Mouse (Mus musculus): ENCODE data around the gene Gucy1b1. TPM values are rescaled to one million over a fixed set of nuclear protein-coding genes. Genes with fewer than 3 reads are reported as not detected.

Gene Gucy1b1
- 47.4 and 48.7 TPM in 2 replicates for polyA plus RNA-seq (2015; fragmentation: Nextera tagmentation; extraction: Ambion mirVana)

DNA sequence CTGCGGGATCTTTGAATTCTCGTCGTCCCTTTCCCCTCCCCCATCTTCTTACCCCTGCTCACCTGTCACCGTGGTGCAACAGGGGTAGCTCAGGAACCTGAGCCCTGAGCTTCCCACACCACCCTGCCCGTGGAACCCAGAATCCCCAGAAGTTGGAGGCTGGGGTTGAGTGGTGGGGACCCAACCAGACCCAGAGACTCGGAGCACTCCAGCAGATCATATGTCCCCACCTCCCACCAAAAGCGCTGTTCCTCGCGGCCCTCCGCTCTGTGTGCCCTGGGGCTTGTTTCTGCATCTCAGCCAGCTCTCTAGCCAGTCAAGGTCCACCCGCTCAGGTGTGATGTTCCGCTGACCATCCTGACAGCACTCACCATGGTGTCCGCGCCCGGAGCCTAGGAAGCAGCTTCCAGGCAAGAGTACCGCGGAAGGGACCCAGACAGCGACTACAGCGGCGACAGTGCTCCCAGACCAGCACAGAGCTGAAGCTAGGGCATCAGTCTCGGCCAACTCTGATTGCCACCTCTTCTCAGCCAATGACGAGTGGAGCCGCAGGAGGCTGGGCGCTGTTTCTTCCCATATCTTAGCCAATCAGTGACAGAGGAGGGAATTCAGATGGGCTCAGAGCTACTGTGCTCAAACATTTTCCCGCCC, at the start of gene Gucy1b1:
Gene Gucy1b1, minus strand, starts transcription at position 489 of the 651 bp plus-strand sequence.
- H3K9me3 ChIP-seq (replicated peaks; ENCODE audit: control insufficient read depth, low read length), result no peaks in the 10 kb centered on the region
- WGBS, result 1% methylated on average over 25 of the region's 25 CpGs
- peak within 1 kb of the TSS; percentile 81 for H3K27ac ChIP-seq (ENCODE audit: low read length)
- peak within 1 kb of the TSS; percentile 93 for H3K4me2 ChIP-seq (ENCODE audit: low read depth, low read length)
- H3K9ac ChIP-seq (ENCODE audit: low read length), result peak within 1 kb of the TSS; percentile 79
- no peaks in the 10 kb centered on the region for H3K36me3 ChIP-seq (ENCODE audit: control insufficient read depth, insufficient read depth)
- no peaks in the 10 kb centered on the region for H3K27me3 ChIP-seq (ENCODE audit: control insufficient read depth, insufficient read depth, low read length)
- peaks cover 12% of the 10 kb centered on the region for H3K4me1 ChIP-seq (ENCODE audit: control insufficient read depth, insufficient read depth, low read length)
- peak within 1 kb of the TSS; percentile 62 for H3K4me3 ChIP-seq (ENCODE audit: low read length)
- peak; percentile 94 for ATAC-seq (replicated peaks; ENCODE audit: extremely low read depth, insufficient read depth, low FRiP score)

DNA sequence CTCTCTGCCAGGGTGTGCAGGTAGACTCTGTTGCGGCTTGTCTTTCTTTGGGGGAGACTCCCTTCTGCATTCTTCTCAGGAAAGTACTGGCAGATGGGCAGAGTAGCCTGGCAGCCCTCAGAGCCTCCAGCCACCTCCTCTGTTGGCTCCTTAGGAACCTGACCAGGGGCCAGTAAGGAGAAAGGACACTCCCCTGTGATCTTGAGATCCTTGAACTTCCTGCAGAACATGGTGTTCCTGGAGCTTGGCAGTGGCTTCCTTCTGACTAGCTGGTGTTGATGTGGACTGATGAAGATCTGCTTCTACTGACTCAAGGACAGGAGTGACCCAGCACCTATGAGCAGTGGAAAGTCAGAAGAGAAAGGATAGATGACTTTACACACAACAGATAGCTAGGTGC, 44.4 kb upstream of the Gucy1b1 start:
- Histone ChIP-seq H3K4me2 (ENCODE audit: low read depth, low read length) (no peak overlapping the region), H3K9me3 (replicated peaks; ENCODE audit: control insufficient read depth, low read length) (no peaks in the 10 kb centered on the region; the same call in 1 of the 2 replicates), H3K9ac (ENCODE audit: low read length) (no peak overlapping the region), H3K27me3 (ENCODE audit: control insufficient read depth, insufficient read depth, low read length) (no peaks in the 10 kb centered on the region), H3K4me1 (ENCODE audit: control insufficient read depth, insufficient read depth, low read length) (no peaks in the 10 kb centered on the region), H3K4me3 (ENCODE audit: low read length) (no peak overlapping the region), H3K36me3 (ENCODE audit: control insufficient read depth, insufficient read depth) (no peaks in the 10 kb centered on the region), H3K27ac (ENCODE audit: low read length) (no peak overlapping the region)
- WGBS, result 81% methylated on average over 1 of the region's 1 CpGs
- ATAC-seq (replicated peaks; ENCODE audit: extremely low read depth, insufficient read depth, low FRiP score), result no peak

DNA sequence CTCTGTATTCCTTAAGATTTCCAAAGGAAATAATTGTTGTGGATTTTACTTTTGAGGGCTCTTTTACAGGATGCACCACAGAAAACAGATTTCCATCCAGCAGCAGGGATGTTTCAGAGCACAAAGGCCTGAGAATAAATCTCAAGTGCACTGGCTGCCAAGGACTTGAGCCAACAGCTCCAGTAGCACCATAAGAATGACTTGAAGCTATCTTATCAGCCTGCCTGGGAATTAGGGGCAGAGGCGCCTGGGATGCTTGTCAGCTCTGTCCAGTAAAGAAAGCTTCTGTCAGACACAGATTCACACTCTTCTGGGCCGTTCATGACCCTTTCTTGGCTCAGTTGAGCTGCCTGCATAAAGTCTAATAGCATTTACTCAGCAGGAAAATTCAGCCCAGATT, 38.0 kb upstream of the Gucy1b1 start:
- Histone ChIP-seq H3K36me3 (ENCODE audit: control insufficient read depth, insufficient read depth) (0 out of 2 replicates have a peak, but pooled peaks cover 5% of the 10 kb centered on the region), H3K4me3 (ENCODE audit: low read length) (no peak overlapping the region), H3K9me3 (replicated peaks; ENCODE audit: control insufficient read depth, low read length) (no peaks in the 10 kb centered on the region), H3K4me2 (ENCODE audit: low read depth, low read length) (peak overlapping the region; percentile 8; the same call in 1 of the 2 replicates), H3K9ac (ENCODE audit: low read length) (no peak overlapping the region), H3K27ac (ENCODE audit: low read length) (peak overlapping the region; percentile 88), H3K4me1 (ENCODE audit: control insufficient read depth, insufficient read depth, low read length) (peaks cover 12% of the 10 kb centered on the region), H3K27me3 (ENCODE audit: control insufficient read depth, insufficient read depth, low read length) (no peaks in the 10 kb centered on the region)
- WGBS, result 16% methylated on average over 2 of the region's 2 CpGs
- ATAC-seq (replicated peaks; ENCODE audit: extremely low read depth, insufficient read depth, low FRiP score), result peak; percentile 88

DNA sequence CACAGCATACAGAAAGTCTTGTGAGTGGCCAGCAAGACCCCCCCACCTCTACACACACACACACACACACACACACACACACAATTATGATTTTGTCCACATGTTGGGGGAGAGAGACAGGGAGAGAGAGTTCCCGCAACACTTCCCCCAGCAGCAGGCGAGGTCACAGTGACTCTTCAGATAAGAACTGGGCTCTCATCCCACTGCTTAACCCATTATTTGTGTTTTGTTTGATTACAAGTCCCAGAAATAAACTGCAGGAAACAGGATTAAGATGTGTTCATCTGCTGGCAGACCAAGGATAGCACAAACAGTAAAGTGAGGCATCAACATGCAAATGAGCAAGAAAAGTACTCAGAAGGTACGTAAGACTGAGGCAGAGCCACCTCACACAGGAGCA, 37.5 kb upstream of the Gucy1b1 start:
- no peaks in the 10 kb centered on the region for H3K9me3 ChIP-seq (replicated peaks; ENCODE audit: control insufficient read depth, low read length)
- 0 out of 2 replicates have a peak, but pooled peaks cover 5% of the 10 kb centered on the region for H3K36me3 ChIP-seq (ENCODE audit: control insufficient read depth, insufficient read depth)
- H3K4me1 ChIP-seq (ENCODE audit: control insufficient read depth, insufficient read depth, low read length), result peaks cover 12% of the 10 kb centered on the region
- no peaks in the 10 kb centered on the region for H3K27me3 ChIP-seq (ENCODE audit: control insufficient read depth, insufficient read depth, low read length)
- H3K4me3 ChIP-seq (ENCODE audit: low read length), result no peak overlapping the region
- no peak overlapping the region for H3K9ac ChIP-seq (ENCODE audit: low read length)
- WGBS, result 15% methylated on average over 3 of the region's 3 CpGs
- peak overlapping the region; percentile 8; the same call in 1 of the 2 replicates for H3K4me2 ChIP-seq (ENCODE audit: low read depth, low read length)
- peak overlapping the region; percentile 88 for H3K27ac ChIP-seq (ENCODE audit: low read length)
- peak; percentile 78 for ATAC-seq (replicated peaks; ENCODE audit: extremely low read depth, insufficient read depth, low FRiP score)

DNA sequence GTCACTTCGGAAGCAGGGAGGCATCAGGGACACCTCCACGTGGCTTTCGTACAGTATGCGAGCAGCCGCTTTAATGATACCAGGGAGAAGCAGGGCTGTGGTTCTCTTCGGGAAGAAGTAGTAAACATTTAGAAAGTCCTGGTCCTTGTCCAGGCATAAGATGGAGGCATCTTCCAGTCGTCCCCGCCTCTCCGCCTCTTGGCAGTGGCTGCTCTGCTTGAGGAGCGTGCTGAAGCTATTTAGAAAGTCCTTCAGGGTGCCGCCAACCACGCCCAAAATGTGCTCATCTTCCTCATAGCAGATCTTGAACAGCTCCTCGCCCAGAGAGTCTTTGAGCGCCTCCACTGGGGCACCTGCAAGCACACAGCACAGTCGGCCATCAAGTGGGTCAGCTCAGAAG, 34.5 kb upstream of the Gucy1b1 start:
- no peak overlapping the region for H3K4me2 ChIP-seq (ENCODE audit: low read depth, low read length)
- H3K4me3 ChIP-seq (ENCODE audit: low read length), result no peak overlapping the region
- H3K9me3 ChIP-seq (replicated peaks; ENCODE audit: control insufficient read depth, low read length), result no peaks in the 10 kb centered on the region
- H3K9ac ChIP-seq (ENCODE audit: low read length), result no peak overlapping the region
- H3K27ac ChIP-seq (ENCODE audit: low read length), result no peak overlapping the region; the same call in 1 of the 2 replicates
- ATAC-seq (replicated peaks; ENCODE audit: extremely low read depth, insufficient read depth, low FRiP score), result no peak
- H3K36me3 ChIP-seq (ENCODE audit: control insufficient read depth, insufficient read depth), result 0 out of 2 replicates have a peak, but pooled peaks cover 5% of the 10 kb centered on the region
- no peaks in the 10 kb centered on the region for H3K27me3 ChIP-seq (ENCODE audit: control insufficient read depth, insufficient read depth, low read length)
- whole genome bisulfite sequencing, result 89% methylated on average over 15 of the region's 15 CpGs
- H3K4me1 ChIP-seq (ENCODE audit: control insufficient read depth, insufficient read depth, low read length), result peaks cover 30% of the 10 kb centered on the region

DNA sequence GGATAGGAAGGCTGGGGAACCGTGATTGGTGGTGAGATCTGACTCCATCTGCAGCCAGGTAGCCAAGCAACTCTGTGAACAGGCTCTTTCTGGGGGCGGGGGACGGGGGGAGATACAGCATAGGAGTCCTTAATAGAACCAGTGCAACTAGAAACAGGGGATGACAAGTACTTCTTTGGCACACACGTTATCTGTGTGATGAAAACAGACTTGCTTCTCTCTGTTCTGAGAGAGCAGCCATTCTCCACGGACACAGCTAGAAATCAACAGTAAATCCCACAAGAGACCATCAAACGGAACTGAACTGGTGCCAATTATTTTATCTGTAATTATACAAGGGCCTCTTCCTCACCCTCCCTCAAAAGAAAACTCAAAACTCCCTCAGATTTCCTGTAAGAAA, 29.7 kb upstream of the Gucy1b1 start:
- H3K4me2 ChIP-seq (ENCODE audit: low read depth, low read length), result no peak overlapping the region
- peak; percentile 76 for ATAC-seq (replicated peaks; ENCODE audit: extremely low read depth, insufficient read depth, low FRiP score)

DNA sequence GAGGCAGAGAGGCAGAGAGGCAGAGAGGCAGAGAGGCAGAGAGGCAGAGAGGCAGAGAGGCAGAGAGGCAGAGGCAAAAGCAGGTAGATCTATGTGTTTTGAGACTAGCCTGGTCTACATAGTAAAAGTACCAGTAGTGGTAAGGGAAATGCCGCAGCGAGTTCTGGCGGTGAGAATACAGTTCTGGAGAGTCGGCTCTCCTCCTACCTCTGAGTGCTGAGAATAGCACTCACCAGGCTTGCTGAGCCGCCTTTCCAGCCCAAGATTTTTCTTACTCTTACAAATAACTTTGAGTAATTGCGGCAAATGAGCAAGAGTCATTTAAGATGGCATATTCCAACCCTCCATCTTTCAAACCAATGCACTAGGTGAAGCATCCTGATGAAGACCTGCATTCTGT, 24.6 kb upstream of the Gucy1b1 start:
- Histone ChIP-seq H3K27ac (ENCODE audit: low read length) (no peak overlapping the region), H3K27me3 (ENCODE audit: control insufficient read depth, insufficient read depth, low read length) (no peaks in the 10 kb centered on the region), H3K36me3 (ENCODE audit: control insufficient read depth, insufficient read depth) (peaks cover 3% of the 10 kb centered on the region; the same call in 1 of the 2 replicates), H3K9me3 (replicated peaks; ENCODE audit: control insufficient read depth, low read length) (no peaks in the 10 kb centered on the region), H3K4me1 (ENCODE audit: control insufficient read depth, insufficient read depth, low read length) (peaks cover 8% of the 10 kb centered on the region), H3K9ac (ENCODE audit: low read length) (no peak overlapping the region), H3K4me2 (ENCODE audit: low read depth, low read length) (no peak overlapping the region), H3K4me3 (ENCODE audit: low read length) (no peak overlapping the region)
- WGBS, result 88% methylated on average over 6 of the region's 6 CpGs
- ATAC-seq (replicated peaks; ENCODE audit: extremely low read depth, insufficient read depth, low FRiP score), result no peak

More for the DNA sequence above, 29.7 kb upstream of the Gucy1b1 start:
- Histone ChIP-seq H3K27ac (ENCODE audit: low read length) (peak overlapping the region; percentile 74), H3K27me3 (ENCODE audit: control insufficient read depth, insufficient read depth, low read length) (no peaks in the 10 kb centered on the region), H3K36me3 (ENCODE audit: control insufficient read depth, insufficient read depth) (0 out of 2 replicates have a peak, but pooled peaks cover 5% of the 10 kb centered on the region), H3K4me1 (ENCODE audit: control insufficient read depth, insufficient read depth, low read length) (peaks cover 24% of the 10 kb centered on the region), H3K4me3 (ENCODE audit: low read length) (no peak overlapping the region), H3K9ac (ENCODE audit: low read length) (peak overlapping the region; percentile 20; the same call in 1 of the 2 replicates), H3K9me3 (replicated peaks; ENCODE audit: control insufficient read depth, low read length) (no peaks in the 10 kb centered on the region)
- 22% methylated on average over 6 of the region's 6 CpGs for WGBS

DNA sequence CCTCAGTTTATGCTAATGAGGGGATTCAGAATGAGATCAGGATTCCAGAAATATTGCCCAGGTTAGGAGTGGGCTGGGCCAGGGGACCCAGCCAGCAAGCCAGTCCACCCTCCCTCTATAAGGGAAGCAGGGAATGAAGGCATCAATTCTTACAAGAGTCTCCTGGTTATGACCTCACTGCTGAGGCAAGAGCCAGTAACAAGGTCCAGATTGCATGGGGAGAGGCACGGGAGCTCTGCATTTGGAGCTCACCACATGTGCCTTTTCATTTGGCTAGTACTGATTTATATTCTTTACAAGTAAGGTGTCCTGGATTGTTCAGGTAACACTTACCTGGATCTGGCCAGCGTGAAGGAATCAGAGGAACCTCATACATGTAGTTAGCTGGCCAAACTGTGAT, 22.3 kb upstream of the Gucy1b1 start:
- H3K27me3 ChIP-seq (ENCODE audit: control insufficient read depth, insufficient read depth, low read length), result no peaks in the 10 kb centered on the region
- H3K9me3 ChIP-seq (replicated peaks; ENCODE audit: control insufficient read depth, low read length), result no peaks in the 10 kb centered on the region
- no peak overlapping the region for H3K4me3 ChIP-seq (ENCODE audit: low read length)
- no peak overlapping the region for H3K27ac ChIP-seq (ENCODE audit: low read length)
- no peak overlapping the region for H3K4me2 ChIP-seq (ENCODE audit: low read depth, low read length)
- ATAC-seq (replicated peaks; ENCODE audit: extremely low read depth, insufficient read depth, low FRiP score), result no peak
- 74% methylated on average over 2 of the region's 2 CpGs for WGBS
- H3K36me3 ChIP-seq (ENCODE audit: control insufficient read depth, insufficient read depth), result peaks cover 3% of the 10 kb centered on the region; the same call in 1 of the 2 replicates
- no peaks in the 10 kb centered on the region for H3K4me1 ChIP-seq (ENCODE audit: control insufficient read depth, insufficient read depth, low read length)
- H3K9ac ChIP-seq (ENCODE audit: low read length), result no peak overlapping the region

DNA sequence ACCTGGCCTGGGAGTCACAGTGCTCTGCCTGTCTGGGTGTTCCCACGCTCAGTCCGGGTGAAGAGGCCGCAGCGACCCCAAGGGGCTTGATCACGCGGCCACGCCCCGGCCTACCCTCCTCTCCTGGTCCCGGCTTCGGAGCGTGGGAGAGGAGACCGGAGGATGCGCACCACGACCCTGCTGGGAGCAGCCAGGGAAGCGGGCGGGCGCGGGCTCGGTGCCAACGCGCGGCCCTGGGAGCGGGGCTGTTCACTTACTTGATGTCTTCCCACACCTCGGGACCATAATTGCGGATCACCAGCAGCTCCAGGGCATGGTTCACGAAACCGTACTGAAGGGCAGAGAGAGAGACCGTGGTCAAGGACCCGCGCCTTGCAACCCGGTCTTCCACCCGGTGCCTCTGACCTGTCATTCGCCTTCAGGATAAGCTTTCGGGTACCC, 728 bp downstream of the Gucy1b1 start:
- H3K4me3 ChIP-seq (ENCODE audit: low read length), result peak overlapping the region; percentile 62
- H3K36me3 ChIP-seq (ENCODE audit: control insufficient read depth, insufficient read depth), result no peaks in the 10 kb centered on the region
- peak overlapping the region; percentile 93 for H3K4me2 ChIP-seq (ENCODE audit: low read depth, low read length)
- peak; percentile 73 for ATAC-seq (replicated peaks; ENCODE audit: extremely low read depth, insufficient read depth, low FRiP score)
- H3K27ac ChIP-seq (ENCODE audit: low read length), result peak overlapping the region; percentile 81
- H3K9me3 ChIP-seq (replicated peaks; ENCODE audit: control insufficient read depth, low read length), result no peaks in the 10 kb centered on the region
- H3K4me1 ChIP-seq (ENCODE audit: control insufficient read depth, insufficient read depth, low read length), result peaks cover 15% of the 10 kb centered on the region
- H3K9ac ChIP-seq (ENCODE audit: low read length), result peak overlapping the region; percentile 79
- WGBS, result under 1% methylated on average over 34 of the region's 34 CpGs
- H3K27me3 ChIP-seq (ENCODE audit: control insufficient read depth, insufficient read depth, low read length), result no peaks in the 10 kb centered on the region
